Mouse (Mus musculus): ENCODE results near the gene Kirrel3.

The Kirrel3 gene

GRCm38 (mm10) chr9:35056611-35057010 is 570.9 kb downstream of the Kirrel3 start:
- no peak for DNase-seq (ENCODE audit: low spot score in 2 of 2)

GRCm38 (mm10) chr9:35057631-35058030 is 571.9 kb downstream of the Kirrel3 start:
- DNase-seq (ENCODE audit: low spot score in 2 of 2), result no peak

GRCm38 (mm10) chr9:35058186-35058585 is 572.5 kb downstream of the Kirrel3 start:
- DNase-seq (ENCODE audit: low spot score in 2 of 2), result no peak

- no peak for DNase-seq (ENCODE audit: low spot score in 2 of 2)
These were observed 573.1 kb downstream of the Kirrel3 start for GRCm38 (mm10) chr9:35058596-35059354.

GRCm38 (mm10) chr9:35059881-35060280 is 574.2 kb downstream of the Kirrel3 start:
- no peak for DNase-seq (ENCODE audit: low spot score in 2 of 2)

- DNase-seq (ENCODE audit: low spot score in 2 of 2), result no peak
These were observed 575.8 kb downstream of the Kirrel3 start for GRCm38 (mm10) chr9:35061446-35061845.
